Mouse (Mus musculus) midbrain, embryonic 14.5 days (tissue): ENCODE measurements around the gene Tmem185b. TPM values are rescaled to one million over a fixed set of nuclear protein-coding genes. Genes with fewer than 3 reads are reported as not detected.

ENCODE experiments used
- polyA plus RNA-seq: library from polyadenylated mRNA; unstranded; fragments of >200 nt; fragmentation: Nextera tagmentation; extraction: Ambion mirVana; gene quantifications from 2 replicates; pipeline ENCODE4 v1.2.1, GENCODE M21; 2014

Gene Tmem185b
- polyA plus RNA-seq, 1 experiment from 2014 or later = 19.8 TPM

Other genes starting within 250 kb of the Tmem185b start
- 1.9 and 2.1 TPM in 2 replicates for gene Inhbb, start 103.9 kb upstream of the Tmem185b start, polyA plus RNA-seq
- gene Ralb, start 21.4 kb upstream of the Tmem185b start, polyA plus RNA-seq = 35.3 and 49.6 TPM in 2 replicates
- 16.7 and 23.5 TPM in 2 replicates for gene Epb41l5, start 122.8 kb downstream of the Tmem185b start, polyA plus RNA-seq